Mouse (Mus musculus) liver, embryonic 11.5 days (tissue): Measurements from ENCODE around the gene Eif3d. TPM values are rescaled to one million over a fixed set of nuclear protein-coding genes. Genes with fewer than 3 reads are reported as not detected.

Source experiments
- ATAC-seq: fragments of 200-750 bp; cut with Nextera tagmentation; replicated peaks from 2 replicates; pipeline ENCODE4 v1.8.0; 2017; ENCODE audit warnings: moderate number of reproducible peaks, mild to moderate bottlenecking, moderate TSS enrichment, moderate library complexity; ENCODE audit not compliant: low FRiP score
- DNase-seq: peaks from one replicate; pipeline ENCODE4 v3.0.0-alpha.2; 2017; ENCODE audit warnings: low spot score
- H3K27ac ChIP-seq: fragments of 300-500 bp; sonication (generic); 2 replicates; pipeline ENCODE4 v1.5.1; 2014; ENCODE audit warnings: mild to moderate bottlenecking, low read depth, low read length, control low read depth
- H3K27me3 ChIP-seq: fragments of 300-500 bp; sonication (generic); replicated peaks from 2 replicates; pipeline ENCODE4 v1.6.1; 2014; ENCODE audit warnings: low read length, mixed read lengths; ENCODE audit not compliant: control insufficient read depth, insufficient read depth
- H3K36me3 ChIP-seq: fragments of 300-500 bp; sonication (generic); 2 replicates; pipeline ENCODE4 v1.6.1; 2014; ENCODE audit warnings: mild to moderate bottlenecking, low read length, moderate library complexity, mixed read lengths; ENCODE audit not compliant: control insufficient read depth, insufficient read depth
- H3K4me1 ChIP-seq: fragments of 300-500 bp; sonication (generic); replicated peaks from 2 replicates; pipeline ENCODE4 v1.6.1; 2014; ENCODE audit warnings: low read length, mixed read lengths; ENCODE audit not compliant: control insufficient read depth, insufficient read depth
- H3K4me2 ChIP-seq: fragments of 300-500 bp; sonication (generic); 2 replicates; pipeline ENCODE4 v1.6.1; 2014; ENCODE audit warnings: mild to moderate bottlenecking, control low read depth, moderate library complexity
- H3K4me3 ChIP-seq: fragments of 300-500 bp; sonication (generic); 2 replicates; pipeline ENCODE4 v1.5.1; 2014; ENCODE audit warnings: low read depth, low read length, control low read depth
- H3K9ac ChIP-seq: fragments of 300-500 bp; sonication (generic); 2 replicates; pipeline ENCODE4 v1.6.1; 2014; ENCODE audit warnings: low read depth, low read length, control low read depth
- H3K9me3 ChIP-seq: fragments of 300-500 bp; sonication (generic); 2 replicates; pipeline ENCODE4 v1.6.1; 2016; ENCODE audit warnings: low read length, inconsistent platforms, mixed read lengths; ENCODE audit not compliant: control insufficient read depth
- WGBS: fragments of 180-500 bp; shearing (Covaris S2); extraction: QIAGEN DNeasy Blood & Tissue Kit; methylation state at CpG from one replicate; pipeline ENCODE4 v1.1.7; 2014; 5-methylcytosine and 5-hydroxymethylcytosine counted together
- polyA plus RNA-seq: library from polyadenylated mRNA; unstranded; fragments of >200 nt; fragmentation: Nextera tagmentation; extraction: Ambion mirVana; gene quantifications from 2 replicates; pipeline ENCODE4 v1.2.1, GENCODE M21; 2014

Eif3d gene
- polyA plus RNA-seq, 1 experiment from 2014 or later: 327 TPM

GRCm38 (mm10) chr15:77941563-77941962, 29.1 kb downstream of the Eif3d start:
- ATAC-seq (no peak), DNase-seq (no peak)
- Histone ChIP-seq H3K4me2 (no peak overlapping the region), H3K4me1 (no peaks in the 10 kb centered on the region), H3K36me3 (no peaks in the 10 kb centered on the region), H3K9ac (no peak overlapping the region), H3K9me3 (no peaks in the 10 kb centered on the region), H3K27me3 (no peaks in the 10 kb centered on the region), H3K4me3 (no peak overlapping the region), H3K27ac (no peak overlapping the region)
- 77% methylated on average over 3 of the region's 3 CpGs for WGBS

- no peak for ATAC-seq
- WGBS: 74% methylated on average over 5 of the region's 5 CpGs
Observed at GRCm38 (mm10) chr15:77938516-77938915, 32.1 kb downstream of the Eif3d start.

GRCm38 (mm10) chr15:77935673-77936375, 34.8 kb downstream of the Eif3d start:
- DNase-seq (no peak), ATAC-seq (no peak)
- Histone ChIP-seq H3K27me3 (no peaks in the 10 kb centered on the region), H3K9me3 (no peaks in the 10 kb centered on the region), H3K4me3 (no peak overlapping the region), H3K9ac (no peak overlapping the region), H3K4me1 (peaks cover 14% of the 10 kb centered on the region), H3K4me2 (no peak overlapping the region), H3K36me3 (no peaks in the 10 kb centered on the region), H3K27ac (no peak overlapping the region)
- 85% methylated on average over 14 of the region's 14 CpGs for WGBS

More at GRCm38 (mm10) chr15:77938516-77938915, 32.1 kb downstream of the Eif3d start:
- no peaks in the 10 kb centered on the region for H3K27me3 ChIP-seq
- no peak overlapping the region for H3K9ac ChIP-seq
- no peak for DNase-seq
- H3K9me3 ChIP-seq: no peaks in the 10 kb centered on the region
- H3K4me2 ChIP-seq: no peak overlapping the region
- no peak overlapping the region for H3K4me3 ChIP-seq
- no peaks in the 10 kb centered on the region for H3K36me3 ChIP-seq
- H3K4me1 ChIP-seq: 0 out of 2 replicates have a peak, but pooled peaks cover 2% of the 10 kb centered on the region
- no peak overlapping the region for H3K27ac ChIP-seq

- ATAC-seq (no peak), DNase-seq (no peak)
- Histone ChIP-seq H3K27me3 (no peaks in the 10 kb centered on the region), H3K4me3 (no peak overlapping the region), H3K9me3 (no peaks in the 10 kb centered on the region), H3K4me2 (no peak overlapping the region), H3K27ac (no peak overlapping the region), H3K36me3 (no peaks in the 10 kb centered on the region), H3K9ac (no peak overlapping the region), H3K4me1 (peaks cover 17% of the 10 kb centered on the region)
- 68% methylated on average over 5 of the region's 5 CpGs for WGBS
Observed at GRCm38 (mm10) chr15:77934968-77935367, 35.6 kb downstream of the Eif3d start.

- 70% methylated on average over 11 of the region's 11 CpGs for WGBS
- Histone ChIP-seq H3K27ac (no peak overlapping the region), H3K36me3 (no peaks in the 10 kb centered on the region), H3K4me3 (no peak overlapping the region), H3K4me1 (peaks cover 22% of the 10 kb centered on the region), H3K9ac (no peak overlapping the region), H3K27me3 (no peaks in the 10 kb centered on the region), H3K9me3 (no peaks in the 10 kb centered on the region), H3K4me2 (no peak overlapping the region)
- DNase-seq (no peak), ATAC-seq (no peak)
Observed at GRCm38 (mm10) chr15:77934326-77934725, 36.3 kb downstream of the Eif3d start.

- Histone ChIP-seq H3K27ac (no peak overlapping the region), H3K9ac (no peak overlapping the region), H3K36me3 (no peaks in the 10 kb centered on the region), H3K4me2 (peak overlapping the region; percentile 15; the same call in 1 of the 2 replicates), H3K9me3 (no peaks in the 10 kb centered on the region), H3K4me1 (peaks cover 22% of the 10 kb centered on the region), H3K4me3 (no peak overlapping the region), H3K27me3 (no peaks in the 10 kb centered on the region)
- DNase-seq (peak; percentile 87), ATAC-seq (0 out of 2 replicates have a peak, but pooled peaks have one; percentile 21)
- 2% methylated on average over 14 of the region's 14 CpGs for WGBS
Observed at GRCm38 (mm10) chr15:77933770-77934169, 36.8 kb downstream of the Eif3d start.

GRCm38 (mm10) chr15:77933222-77933621, 37.4 kb downstream of the Eif3d start:
- Histone ChIP-seq H3K9me3 (no peaks in the 10 kb centered on the region), H3K36me3 (no peaks in the 10 kb centered on the region), H3K9ac (no peak overlapping the region), H3K27me3 (no peaks in the 10 kb centered on the region), H3K27ac (no peak overlapping the region), H3K4me3 (no peak overlapping the region), H3K4me1 (peaks cover 22% of the 10 kb centered on the region), H3K4me2 (no peak overlapping the region)
- ATAC-seq: no peak
- 69% methylated on average over 3 of the region's 3 CpGs for WGBS
- DNase-seq: no peak

GRCm38 (mm10) chr15:77931689-77932016, 39.0 kb downstream of the Eif3d start:
- no peak for DNase-seq
- H3K9ac ChIP-seq: peak overlapping the region; percentile 41; the same call in 1 of the 2 replicates
- no peaks in the 10 kb centered on the region for H3K9me3 ChIP-seq
- WGBS: 37% methylated on average over 6 of the region's 6 CpGs
- peaks cover 31% of the 10 kb centered on the region for H3K4me1 ChIP-seq
- peaks cover 1% of the 10 kb centered on the region for H3K36me3 ChIP-seq
- peak overlapping the region; percentile 55 for H3K4me2 ChIP-seq
- no peaks in the 10 kb centered on the region for H3K27me3 ChIP-seq
- ATAC-seq: peak; percentile 41
- 0 out of 2 replicates have a peak overlapping the region, but pooled peaks have one; percentile 5 for H3K4me3 ChIP-seq
- H3K27ac ChIP-seq: peak overlapping the region; percentile 79
